Mouse (Mus musculus) G1E (cell line): ENCODE results near the gene Opn4.

ENCODE experiments used
- CTCF ChIP-seq: IDR thresholded peaks from 2 replicates; pipeline ENCODE4 v1.5.1; 2012; ENCODE audit warnings: low read depth, low read length, inconsistent platforms, mixed read lengths
- GATA1 ChIP-seq: IDR thresholded peaks from 2 replicates; pipeline ENCODE4 v1.6.1; 2012; ENCODE audit warnings: borderline replicate concordance, low read length, inconsistent platforms, mixed read lengths
- GATA2 ChIP-seq: IDR thresholded peaks from 2 replicates; pipeline ENCODE4 v1.6.1; 2012; ENCODE audit warnings: low read depth, low read length, inconsistent platforms, borderline replicate concordance
- POLR2AphosphoS5 ChIP-seq: IDR thresholded peaks from 2 replicates; pipeline ENCODE4 v1.6.1; 2012; ENCODE audit warnings: low read depth, low read length, inconsistent platforms; ENCODE audit not compliant: insufficient replicate concordance
- TAL1 ChIP-seq: conservative IDR thresholded peaks from 2 replicates; pipeline ENCODE4 v1.6.1; 2012; ENCODE audit warnings: low read depth, low read length, inconsistent platforms, mixed read lengths

GRCm38 (mm10) chr14:34565711-34566110, 34.2 kb downstream of the Opn4 start:
- TF ChIP-seq TAL1 (no peak), CTCF (no peak), GATA1 (no peak), GATA2 (no peak), POLR2AphosphoS5 (no peak)
